Mouse (Mus musculus): ENCODE results near the gene Zic2. TPM values are rescaled to one million over a fixed set of nuclear protein-coding genes. Genes with fewer than 3 reads are reported as not detected.

Gene Zic2
- polyA plus RNA-seq, 2 experiments from 2014 or later = not detected

GRCm38 (mm10) chr14:122462689-122463079, 12.6 kb upstream of the Zic2 start:
- ATAC-seq = no peak

DNA sequence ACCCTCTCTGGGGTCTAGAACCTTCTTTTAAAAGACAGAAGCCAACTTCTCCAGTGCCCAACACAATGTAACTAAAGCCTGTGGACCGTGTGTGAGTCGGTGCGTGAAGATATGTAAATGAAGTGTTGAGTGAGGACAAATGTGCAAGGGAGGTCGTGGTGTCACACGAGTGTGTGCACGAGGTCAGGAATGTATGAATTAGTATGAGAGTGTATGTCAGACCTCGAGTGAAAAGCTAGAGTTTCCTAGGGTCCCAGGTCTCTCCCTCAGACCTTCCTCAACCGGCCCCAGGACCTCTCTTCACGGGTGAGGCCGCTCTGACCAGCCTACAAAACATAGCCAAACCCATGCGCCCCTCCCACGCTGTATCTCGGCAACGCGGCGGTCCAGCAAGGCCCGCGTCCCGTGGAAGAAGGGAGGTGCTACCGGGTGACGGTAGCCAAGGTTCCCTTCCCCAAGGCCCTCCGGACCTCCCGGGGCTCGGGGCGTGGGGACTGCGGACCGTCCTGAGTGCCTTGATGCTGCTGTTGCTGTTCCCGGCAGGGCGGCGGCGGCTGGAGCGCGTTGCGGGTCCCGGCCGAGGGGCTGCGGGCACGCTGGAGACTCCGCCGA, 12.0 kb upstream of the Zic2 start:
- no peak for ATAC-seq

DNA sequence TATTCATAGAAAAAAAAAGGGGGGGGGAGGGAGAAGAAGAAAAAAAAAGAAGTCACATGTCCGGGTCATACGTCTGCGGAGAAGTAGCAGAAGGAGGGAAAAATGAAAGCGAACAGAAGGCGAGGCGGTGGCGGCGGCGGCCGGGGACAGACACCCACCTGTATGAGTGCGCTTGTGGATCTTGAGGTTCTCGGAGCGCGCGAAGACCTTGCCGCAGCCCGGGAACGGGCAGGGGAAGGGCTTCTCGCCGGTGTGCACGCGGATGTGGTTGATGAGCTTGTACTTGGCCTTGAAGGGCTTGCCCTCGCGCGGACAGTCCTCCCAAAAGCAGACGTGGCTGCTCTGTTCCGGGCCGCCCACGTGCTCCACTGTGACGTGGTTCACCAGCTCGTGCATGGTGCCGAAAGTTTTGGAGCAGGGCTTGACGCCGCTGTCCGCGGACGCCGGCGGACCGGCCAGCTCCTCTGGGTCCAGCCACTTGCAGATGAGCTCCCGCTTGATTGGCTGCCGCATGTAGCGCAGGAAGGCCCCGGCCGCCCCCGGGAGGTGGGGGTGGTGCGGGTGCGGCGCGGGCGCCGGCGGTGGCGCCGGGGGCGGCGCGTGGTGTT, 11.4 kb upstream of the Zic2 start:
- peak; percentile 61 for ATAC-seq

GRCm38 (mm10) chr14:122464351-122464762, 10.9 kb upstream of the Zic2 start:
- peak; percentile 20 for ATAC-seq

- ATAC-seq = no peak
Observed at GRCm38 (mm10) chr14:122464763-122465741, 10.2 kb upstream of the Zic2 start, which contains the start of gene Zic5. Gene Zic5 (minus strand): TSS chr14:122465677.

- no peak for ATAC-seq
Observed at GRCm38 (mm10) chr14:122465931-122466490, 9.2 kb upstream of the Zic2 start.

DNA sequence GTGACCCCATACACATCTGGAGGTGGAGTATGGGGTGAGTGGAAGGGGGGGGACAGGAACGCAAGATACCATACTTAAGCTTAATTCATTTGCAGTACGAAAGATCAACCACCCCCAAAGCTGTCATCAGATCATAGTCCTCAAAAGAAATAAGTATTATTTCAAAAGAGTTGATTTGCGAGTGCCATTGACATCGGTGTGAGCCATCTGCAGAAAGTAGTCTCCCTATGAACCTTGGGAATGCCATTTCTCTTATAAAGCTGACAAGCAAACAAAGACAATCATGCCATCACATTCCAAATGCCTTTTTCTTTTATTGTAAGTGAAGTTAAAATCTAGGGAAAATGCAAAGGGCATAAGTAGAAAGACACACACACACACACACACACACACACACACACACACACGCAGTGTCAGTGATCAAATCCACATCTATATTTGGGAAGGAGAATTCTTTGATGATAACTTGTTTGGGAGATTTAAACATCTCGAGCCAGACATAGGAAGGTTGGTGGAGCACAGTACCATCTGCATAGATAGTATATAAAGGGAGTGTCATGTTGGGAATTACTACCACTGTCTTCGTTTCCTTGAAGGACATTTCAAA, 8.4 kb upstream of the Zic2 start:
- no peak for ATAC-seq

DNA sequence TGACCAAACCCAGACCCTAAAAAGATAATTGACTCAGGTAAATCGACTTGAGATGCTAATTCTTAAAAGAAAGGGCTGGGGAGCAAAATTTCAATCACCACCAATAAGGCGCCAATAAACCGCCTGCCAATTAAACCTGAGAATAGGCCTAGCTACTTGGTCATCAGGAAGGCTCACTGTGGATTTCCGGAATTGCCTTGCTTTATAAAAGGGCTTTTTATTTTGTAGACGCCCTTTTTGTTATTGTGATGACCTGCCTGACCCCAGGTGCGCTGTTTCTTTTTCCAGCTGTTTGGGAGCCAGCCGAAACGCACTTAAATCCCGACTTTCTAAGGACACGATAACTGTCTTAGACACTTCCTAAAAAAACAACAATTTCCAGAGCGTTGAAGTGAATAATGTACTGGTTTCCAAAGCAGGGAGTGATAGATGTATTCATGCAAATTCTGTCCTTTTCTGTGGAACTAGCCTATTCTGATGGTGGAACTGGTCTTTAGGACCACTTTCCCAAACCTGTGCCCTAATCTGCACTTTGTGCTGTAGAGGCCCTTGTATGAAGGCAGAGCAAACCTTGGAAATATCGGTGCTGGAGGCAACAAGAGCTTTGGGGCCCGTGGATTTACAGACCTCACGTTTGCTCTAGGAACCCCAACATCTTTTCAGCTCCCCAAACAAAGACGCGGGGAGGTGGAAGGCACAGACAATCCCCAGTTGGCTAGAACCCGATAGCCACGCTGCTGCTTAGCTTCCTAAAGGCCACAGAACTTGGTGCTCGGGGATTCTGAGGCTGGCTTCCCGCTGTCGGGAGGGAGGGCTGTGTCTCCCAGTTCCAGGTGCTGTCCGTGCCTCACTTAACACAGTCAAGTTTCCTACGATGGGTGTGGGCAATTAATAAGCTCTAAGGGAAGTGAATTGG, 7.1 kb upstream of the Zic2 start:
- no peak for ATAC-seq

GRCm38 (mm10) chr14:122468971-122469755, 6.1 kb upstream of the Zic2 start:
- no peak for ATAC-seq

DNA sequence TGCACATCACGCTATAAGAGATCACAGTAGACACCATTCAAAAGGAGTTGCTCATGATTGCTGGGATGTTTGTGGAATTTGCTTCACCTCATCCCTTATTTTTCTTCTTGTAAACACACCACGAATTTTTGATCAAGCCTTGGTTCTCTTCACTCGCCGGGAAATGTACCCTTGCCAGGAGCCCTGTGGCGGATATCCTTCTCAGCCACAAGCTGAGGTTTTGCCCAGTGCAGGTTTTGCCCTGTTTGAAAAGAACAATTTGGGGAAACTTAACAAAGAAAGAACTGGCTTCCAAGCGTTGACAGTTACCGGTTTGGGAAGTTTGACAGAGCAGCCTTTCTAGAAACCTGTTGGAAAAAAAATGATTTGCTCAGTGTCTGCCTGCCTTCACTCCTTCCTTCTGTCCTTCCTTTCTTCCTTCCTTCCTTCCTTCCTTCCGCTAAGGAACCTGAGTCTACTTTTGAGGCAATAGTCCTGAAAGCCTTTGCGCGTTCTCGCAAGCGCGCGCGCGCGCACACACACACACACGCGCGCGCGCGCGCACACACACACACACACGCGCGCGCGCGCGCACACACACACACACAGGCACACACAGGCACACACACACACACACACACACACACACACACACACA, 3.7 kb upstream of the Zic2 start:
- no peak for ATAC-seq

GRCm38 (mm10) chr14:122472161-122472560, 3.1 kb upstream of the Zic2 start:
- ATAC-seq = no peak

- no peak for ATAC-seq
Observed at GRCm38 (mm10) chr14:122472647-122473046, 2.6 kb upstream of the Zic2 start.

DNA sequence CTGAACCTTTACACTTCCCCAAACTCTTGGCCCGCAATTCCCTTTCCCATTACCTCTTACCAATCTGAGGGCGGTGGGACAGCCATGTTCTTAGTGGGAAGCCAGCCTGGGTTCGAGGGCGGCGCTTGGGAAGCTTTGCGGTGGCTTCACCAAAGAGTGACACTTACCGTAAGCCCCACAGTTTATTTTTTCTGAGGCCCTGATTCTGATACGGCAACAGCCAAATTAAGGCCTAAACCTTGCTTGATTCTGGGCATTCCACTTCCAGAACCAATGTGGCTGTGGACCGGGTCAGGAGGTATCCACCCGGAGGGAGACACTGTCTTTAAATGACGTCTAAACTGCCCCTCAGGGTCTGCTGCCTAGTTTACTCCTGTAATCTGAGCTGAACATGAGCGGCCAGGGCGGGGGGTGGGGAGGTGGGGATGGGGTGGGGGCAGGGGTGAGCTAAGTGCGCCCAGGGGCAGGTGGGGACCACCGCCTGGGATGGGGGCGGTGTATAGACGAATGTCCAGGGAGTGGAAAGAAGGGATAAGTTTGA, 2.0 kb upstream of the Zic2 start:
- no peak for ATAC-seq

- no peak for ATAC-seq
Observed at GRCm38 (mm10) chr14:122474041-122474890, 969 bp upstream of the Zic2 start.

DNA sequence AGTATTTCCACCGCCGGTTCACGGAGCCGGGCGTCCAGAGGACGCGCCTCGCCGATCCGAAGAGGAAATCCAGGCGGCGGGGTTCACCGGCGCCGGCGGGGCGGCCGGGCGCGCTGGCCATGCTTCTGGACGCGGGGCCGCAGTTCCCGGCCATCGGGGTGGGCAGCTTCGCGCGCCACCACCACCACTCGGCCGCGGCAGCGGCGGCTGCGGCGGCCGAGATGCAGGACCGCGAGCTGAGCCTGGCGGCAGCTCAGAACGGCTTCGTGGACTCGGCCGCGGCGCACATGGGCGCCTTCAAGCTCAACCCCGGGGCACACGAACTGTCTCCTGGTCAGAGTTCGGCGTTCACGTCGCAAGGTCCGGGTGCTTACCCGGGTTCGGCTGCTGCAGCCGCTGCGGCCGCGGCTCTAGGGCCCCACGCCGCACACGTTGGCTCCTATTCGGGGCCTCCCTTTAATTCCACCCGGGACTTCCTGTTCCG, 364 bp downstream of the Zic2 start:
- ATAC-seq = no peak

GRCm38 (mm10) chr14:122476041-122476821, 996 bp downstream of the Zic2 start:
- no peak for ATAC-seq

DNA sequence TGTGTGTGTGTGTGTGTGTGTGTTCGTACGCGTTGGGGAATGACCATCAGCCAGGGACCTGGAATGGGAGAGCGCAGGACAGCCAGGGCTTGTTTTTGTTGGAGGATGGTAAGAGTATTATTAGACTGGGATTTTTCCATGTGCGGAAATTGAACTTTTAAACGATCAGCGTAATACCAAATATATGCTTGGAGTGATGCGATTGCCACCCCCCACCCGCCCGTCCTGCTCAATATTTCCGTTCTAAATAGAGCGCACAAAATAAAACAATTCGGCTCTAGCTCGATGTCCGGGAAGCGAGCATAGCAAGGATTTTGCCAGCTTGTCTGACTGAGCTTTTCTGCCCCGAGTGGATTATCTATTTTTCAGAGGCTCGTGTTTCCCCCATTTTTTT, 1.6 kb downstream of the Zic2 start:
- ATAC-seq = no peak

DNA sequence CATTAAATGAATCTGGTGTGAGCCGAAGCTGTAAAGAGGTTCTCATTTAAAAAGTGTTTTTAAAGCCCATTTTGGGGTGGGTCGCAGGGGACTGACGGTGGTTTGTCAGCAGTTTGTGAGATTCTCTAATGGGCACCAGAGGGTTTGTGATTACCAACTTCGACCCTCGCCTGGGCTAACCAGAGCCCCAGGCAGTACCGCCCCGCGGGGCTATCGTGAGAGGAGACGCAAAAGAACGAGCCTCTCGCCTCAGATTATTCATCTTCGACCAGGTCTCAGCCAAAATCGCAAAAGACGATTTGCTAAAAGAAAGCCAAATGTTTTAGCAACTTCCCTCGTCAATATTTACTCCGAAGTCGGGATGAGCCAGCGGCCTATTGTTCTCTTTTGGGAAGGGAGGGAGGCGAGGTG, 2.0 kb downstream of the Zic2 start:
- no peak for ATAC-seq

Data from activated CD4-positive, CD25-positive, alpha-beta regulatory T cell, adult 4 months (primary cell).